Mouse (Mus musculus): ENCODE data around the gene Nox4.

The Nox4 gene

DNA sequence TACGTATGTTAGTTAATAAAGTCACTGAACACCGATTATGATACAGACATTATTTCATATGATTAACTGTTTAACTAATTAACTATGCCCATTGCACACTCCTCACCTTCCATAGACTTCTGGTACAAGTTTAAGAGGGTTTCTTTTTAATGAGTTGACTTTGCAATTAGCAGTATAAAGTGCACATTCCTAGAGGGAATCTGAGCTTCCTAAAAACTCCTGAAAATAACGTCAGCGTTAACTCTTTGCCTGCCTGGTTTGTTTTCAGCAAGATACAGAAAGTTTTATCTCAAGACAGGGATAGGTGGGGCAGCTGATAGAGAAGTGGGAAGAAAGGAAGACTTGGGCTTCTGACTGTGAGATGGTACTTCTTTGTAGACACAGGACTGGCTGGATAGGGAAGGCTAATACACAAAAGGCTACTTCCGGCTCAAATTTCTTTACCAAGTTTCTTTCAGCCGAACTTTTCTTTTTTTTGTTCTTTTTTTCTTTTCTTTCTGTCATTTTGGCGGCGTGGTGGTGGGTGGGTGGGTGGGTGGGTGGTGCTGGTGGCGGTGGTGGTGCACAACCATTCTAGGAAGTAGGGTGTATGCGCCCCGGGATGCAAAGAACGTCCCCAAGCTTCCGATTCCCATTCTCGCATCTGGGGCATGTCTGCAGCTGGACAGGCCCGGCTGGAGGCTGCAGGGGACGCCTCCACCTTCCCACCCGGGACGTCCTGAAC is at the start of gene Nox4:
Nox4 (plus strand) TSS at position 241 of the 724 bp plus-strand sequence.
- no peak for DNase-seq

GRCm38 (mm10) chr7:87204751-87205150 is 41.1 kb upstream of the Nox4 start:
- DNase-seq, result no peak

DNA sequence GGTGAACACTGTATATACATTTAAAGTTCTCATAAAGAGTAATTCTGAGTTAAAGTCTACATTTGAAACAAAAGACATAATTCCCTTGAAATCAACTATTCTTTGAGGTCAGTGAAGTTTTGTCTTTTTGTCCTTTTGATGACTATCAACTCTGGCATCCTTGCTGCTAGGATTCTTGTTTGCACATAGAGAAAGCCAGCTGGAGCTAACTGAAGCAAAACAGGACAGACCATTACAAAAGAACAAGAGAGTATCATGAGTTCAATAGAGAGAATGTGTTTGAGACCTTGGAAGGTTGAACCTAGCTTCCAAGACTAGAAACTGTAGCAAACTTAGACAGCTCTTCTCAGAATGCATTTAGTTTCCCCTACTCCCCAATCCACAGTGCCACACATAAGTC is 24.2 kb upstream of the Nox4 start:
- no peak for DNase-seq

- no peak for DNase-seq
These were observed 23.1 kb upstream of the Nox4 start for GRCm38 (mm10) chr7:87222751-87223150.

DNA sequence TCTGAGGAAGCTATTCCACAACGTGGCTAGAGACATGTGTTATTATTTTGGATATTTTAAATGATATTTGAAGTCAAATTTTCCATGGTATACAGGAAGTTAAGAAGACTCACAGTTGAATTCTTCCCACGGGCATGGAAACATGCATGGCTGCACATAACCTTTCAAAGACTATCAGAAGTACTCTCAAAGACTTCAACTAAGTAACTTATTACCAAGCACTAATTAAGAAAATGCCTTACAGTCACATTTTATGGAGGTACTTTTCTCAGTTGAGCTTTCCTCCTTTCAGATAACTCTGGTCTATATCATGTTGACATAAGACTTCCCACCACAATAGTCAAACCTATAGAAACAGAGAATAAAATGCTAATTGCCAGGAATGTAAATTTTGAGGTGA is 20.3 kb upstream of the Nox4 start:
- no peak for DNase-seq

GRCm38 (mm10) chr7:87227051-87227948 is 18.6 kb upstream of the Nox4 start:
- DNase-seq, result no peak

DNA sequence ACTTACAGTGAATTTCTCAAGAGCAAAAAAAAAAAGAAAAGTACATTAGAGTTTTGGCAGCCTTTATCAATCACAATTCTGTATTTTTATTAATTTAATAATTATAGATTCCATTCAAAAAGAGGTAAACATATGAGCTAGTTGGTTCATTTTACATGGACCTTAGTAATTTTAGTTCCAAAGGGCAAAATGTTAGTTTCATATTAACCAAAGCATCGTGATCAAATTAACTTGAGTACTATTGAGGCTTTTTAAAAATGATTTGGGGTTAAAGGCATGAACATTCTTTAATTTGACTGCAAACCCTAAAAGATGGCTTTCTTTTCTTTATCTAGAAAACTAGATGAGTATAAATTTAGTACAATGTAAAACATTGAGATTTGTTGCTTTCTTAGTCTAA is 16.4 kb upstream of the Nox4 start:
- no peak for DNase-seq

DNA sequence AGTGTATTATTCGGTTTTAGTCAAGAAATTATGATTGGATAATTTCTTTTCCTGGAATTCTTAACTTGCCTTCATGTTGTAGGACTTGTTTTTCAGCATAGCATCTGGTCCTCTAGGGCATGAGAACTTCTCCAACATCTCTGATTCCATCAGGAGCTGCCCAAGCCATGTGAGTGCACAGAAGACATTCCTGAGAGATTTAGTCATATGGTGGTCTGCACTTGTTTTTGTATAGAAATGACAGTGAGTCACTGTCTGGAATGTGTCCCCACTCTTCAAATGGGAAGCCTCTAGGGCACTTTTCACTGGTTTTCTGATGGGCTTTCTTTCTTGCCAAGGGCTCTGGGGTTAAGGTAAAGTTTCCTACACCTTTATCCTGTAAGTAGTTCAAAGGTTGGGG is 4.8 kb upstream of the Nox4 start:
- DNase-seq, result no peak

DNA sequence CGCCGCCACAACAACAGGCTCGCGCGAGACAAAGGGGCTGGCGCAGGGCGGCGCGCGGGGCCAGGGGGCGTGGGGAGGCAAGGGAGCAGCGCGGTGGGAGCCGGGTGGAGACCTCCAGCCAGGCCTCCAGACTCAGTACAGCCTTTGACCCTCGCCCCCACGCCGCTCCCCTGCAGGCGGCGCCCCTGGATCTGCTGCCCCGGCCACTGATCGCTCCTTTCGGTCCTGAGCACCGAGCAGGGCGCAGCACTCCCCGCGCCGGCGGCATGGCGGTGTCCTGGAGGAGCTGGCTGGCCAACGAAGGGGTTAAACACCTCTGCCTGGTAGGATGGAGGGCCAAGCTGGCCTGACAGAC is 661 bp downstream of the Nox4 start:
- peak; percentile 23 for DNase-seq

GRCm38 (mm10) chr7:87246940-87247339 is 1.0 kb downstream of the Nox4 start:
- DNase-seq, result no peak

DNA sequence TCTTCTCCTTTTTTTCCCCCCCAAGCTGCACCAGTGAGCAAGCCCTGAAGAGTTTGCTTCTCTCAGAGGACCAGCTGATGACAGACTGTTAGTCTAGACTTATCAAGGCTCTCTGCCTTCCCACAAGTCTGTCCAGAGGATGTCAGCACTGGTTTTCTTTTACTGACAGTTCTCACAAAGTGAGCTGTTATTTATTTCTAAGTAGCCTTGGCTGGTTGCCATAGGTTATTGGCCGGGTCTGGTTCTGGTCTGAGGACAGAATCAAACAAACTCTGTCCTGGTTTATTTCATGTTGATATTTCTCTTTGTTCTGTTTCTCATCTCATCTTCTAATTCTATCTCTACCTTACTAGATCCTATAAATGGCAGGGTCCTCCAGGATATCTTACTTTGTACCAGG is 2.0 kb downstream of the Nox4 start:
- DNase-seq, result no peak

DNA sequence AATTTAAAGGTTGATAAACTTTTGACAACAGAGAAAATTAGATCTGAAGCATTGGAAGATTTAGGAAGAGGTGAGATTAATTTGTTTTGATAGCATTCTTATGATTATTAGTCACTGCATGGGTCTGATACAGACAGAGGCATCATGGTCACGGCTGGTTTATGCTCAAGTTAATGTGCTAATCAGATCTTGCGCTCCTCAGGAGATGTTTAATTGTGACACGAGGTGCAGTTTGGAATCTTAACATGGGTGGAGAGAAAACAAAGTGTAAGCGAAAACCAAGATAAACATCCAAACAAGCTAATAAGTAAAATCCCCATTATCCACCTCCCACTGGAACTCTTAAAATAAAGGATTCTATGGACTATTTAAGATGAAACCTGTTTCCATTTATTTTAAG is 6.2 kb downstream of the Nox4 start:
- DNase-seq, result no peak

DNA sequence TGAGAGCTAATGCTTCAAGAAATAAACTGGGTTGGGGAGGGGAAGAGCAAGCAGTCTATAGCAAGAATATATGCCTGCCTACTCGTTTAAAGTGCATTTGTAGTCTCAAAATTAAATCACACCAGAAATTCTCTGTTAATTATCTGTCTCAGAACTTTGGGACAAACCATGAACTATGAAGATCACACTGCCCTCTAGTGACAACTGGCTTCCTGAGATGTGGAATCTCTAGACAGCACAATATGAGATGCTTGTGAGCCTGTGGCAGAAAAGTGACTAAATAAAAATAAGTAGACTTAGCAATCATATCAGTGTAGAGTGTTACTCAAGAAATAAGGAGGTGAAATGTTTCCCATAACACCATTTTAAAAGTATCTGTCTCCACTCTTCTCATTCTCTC is 31.3 kb downstream of the Nox4 start:
- peak; percentile 3 for DNase-seq

GRCm38 (mm10) chr7:87303726-87304315 is 57.9 kb downstream of the Nox4 start:
- no peak for DNase-seq

DNA sequence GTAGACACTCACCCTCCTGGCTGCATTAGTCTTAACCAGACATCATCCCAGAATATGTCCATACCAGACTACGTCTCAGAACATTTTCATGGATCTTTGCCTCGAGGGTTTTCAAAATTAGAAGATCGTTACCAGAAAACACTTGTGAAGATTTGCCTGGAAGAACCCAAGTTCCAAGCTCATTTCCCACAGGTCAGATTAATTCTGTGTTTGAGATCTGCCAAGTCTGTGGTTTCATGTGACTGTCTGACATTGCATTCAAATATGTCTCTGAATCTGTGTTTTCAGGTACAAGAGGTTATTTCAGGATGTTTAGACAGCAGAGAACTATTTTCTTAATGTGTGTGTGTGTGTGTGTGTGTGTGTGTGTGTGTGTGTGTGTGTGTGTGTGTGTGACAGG is 75.7 kb downstream of the Nox4 start:
- DNase-seq, result no peak

DNA sequence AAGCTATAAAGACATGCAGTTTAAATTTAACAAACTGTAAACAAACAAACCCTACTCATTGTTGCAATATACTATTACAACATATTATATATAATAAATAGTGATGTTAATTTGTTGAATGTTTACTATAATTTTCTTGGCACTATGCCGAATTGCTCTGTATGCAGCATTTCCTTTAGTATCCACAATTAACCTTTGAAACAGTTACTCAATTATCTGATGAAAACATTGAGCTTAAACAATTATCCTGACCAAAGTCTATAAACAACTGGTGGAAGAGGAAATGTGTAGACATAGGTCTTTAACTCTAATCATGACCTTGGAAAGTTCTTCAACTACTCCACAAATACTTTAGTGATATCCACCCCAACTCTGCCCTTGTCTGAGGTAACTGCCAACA is 76.2 kb downstream of the Nox4 start:
- no peak for DNase-seq

- DNase-seq, result no peak
These were observed 85.1 kb downstream of the Nox4 start for GRCm38 (mm10) chr7:87330782-87331558.

- DNase-seq, result no peak
These were observed 99.7 kb downstream of the Nox4 start for GRCm38 (mm10) chr7:87345598-87345997.

- DNase-seq, result no peak
These were observed 106.9 kb downstream of the Nox4 start for GRCm38 (mm10) chr7:87352818-87353217.

DNA sequence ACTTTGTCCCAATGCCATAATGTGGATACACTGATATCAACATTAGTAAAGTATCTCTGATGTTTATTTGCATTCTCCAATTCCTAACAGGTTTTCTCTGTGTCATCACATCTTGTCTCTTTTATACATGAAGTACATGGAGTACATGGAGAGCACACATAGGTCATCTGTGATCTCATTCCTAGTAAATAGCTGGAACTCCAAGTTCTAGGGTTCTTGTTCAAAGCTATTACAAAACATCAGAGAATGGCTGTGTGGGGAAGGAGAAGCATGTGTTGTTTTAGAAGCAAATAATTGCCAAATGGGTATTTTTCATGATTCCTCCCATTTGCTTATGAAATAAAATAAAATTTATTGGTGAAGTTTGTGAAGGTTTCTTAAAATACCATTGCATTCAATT is 121.9 kb downstream of the Nox4 start:
- no peak for DNase-seq

- no peak for DNase-seq
These were observed 123.2 kb downstream of the Nox4 start for GRCm38 (mm10) chr7:87369131-87369530.

- no peak for DNase-seq
These were observed 124.9 kb downstream of the Nox4 start for GRCm38 (mm10) chr7:87370789-87371188.

DNA sequence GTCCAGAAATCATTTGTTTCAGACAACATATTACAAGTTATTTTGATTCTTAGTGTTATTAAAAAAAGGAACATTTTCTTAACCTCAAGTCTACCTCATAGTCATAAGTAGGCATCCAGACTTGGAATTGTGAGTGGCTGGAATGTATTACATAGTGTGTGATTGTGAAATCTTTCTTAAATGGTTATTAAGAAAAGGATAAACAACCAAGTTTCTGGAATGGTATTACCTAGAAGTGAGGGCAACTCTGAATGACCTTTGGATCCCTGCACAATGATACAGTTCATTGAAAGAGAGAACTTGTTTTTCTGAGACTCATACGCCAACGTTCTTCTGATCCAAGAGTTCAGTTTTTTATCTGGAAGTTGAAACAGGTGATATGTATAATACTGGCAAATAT is 125.4 kb downstream of the Nox4 start:
- DNase-seq, result no peak

Measured in liver (tissue).